Mouse (Mus musculus): ENCODE data around the gene Gspt1. TPM values are rescaled to one million over a fixed set of nuclear protein-coding genes. Genes with fewer than 3 reads are reported as not detected.

Gene Gspt1
- 23.9 TPM for polyA plus RNA-seq (2017; shearing (Covaris generic))

DNA sequence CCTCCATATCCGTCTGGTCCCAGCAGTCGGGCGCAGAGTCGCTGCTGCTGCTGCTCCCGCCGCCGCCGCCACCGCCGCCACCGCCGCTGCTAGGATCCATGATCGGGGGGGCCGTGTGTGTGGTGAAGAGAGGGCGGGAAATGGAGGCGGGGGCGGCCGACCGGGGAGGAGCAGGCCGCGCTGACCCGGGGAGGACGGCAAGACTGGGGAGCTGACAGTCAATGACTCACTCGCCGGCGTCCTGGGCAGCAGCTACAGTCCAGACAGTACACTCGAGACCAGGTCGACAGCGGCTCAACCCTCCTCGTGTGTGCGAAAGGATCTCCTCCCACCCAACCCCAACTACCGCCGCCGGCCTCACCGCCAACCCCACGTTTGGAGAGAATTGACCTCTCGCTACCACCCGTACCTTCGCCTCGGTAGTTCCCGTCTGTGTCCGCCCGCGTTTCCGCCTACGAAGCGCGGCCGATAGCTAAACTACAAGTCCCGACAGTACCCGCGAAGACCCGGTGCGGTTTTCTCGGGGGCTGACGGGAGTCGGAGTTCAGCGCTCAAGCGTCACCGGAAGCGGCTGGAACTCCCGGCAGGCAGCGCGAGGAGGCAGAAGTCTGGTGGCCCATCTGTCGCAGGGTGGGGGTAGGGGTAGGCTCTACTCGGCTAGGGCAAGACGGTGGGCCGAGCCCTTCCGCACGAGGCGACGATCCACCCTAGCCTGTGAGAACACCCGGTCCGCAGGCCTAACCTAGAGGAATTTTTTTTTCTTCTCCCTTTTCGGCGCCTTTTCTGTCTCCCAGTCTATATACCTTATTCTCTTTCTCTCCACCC is at the start of gene Gspt1:
Gene Gspt1 (minus strand): TSS at position 428 of the 825 bp plus-strand sequence.

DNA sequence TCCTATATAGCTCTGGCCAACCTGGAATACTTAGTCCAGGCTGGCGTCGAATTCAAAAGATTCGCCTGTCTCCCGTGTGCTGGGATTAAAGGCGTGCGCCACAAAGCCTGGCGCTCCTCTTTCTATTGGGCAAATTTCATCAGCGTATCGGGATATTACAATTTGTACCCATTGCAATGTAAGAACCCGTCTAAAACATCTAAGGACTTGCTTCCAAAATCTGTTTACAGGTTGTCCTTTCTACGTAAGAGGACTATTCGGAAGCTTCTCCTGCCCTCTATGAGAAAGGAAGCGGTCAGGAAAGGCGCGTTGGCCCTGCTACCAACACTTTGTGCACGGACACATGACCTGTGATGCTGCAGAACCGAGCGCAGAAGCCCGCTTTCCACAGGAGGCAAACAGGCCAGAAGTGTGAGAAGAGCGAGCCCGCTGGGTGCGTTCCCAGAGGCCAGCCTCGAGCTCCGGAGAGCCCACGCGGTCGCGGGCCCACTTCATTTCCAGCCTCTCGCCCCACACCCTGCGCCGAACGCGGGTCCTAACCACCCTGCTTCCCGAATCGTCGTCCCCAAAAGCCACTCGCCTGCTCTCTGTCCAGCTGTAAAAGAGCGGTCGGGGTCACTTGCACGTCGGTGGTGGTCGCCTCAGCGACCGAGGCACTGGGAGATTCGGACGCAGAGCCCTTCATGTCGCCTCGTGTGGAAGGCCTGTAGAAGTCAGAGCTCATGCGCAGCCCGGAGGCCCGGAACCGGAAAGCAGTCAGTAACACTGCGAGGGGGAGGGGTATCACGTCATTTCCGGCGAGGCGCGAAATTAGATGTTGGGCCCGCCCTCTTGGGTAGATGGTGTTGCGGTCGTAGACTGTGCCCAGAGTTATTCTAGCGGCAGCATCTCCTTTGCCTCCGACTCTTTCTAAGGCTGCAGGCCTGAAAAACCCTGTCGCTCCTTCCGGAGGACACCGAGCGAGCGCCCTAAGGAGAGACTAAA is 51.3 kb downstream of the Gspt1 start, which contains the start of gene Rsl1d1:
Gene Rsl1d1 (minus strand): TSS at position 761 of the 984 bp plus-strand sequence.

DNA sequence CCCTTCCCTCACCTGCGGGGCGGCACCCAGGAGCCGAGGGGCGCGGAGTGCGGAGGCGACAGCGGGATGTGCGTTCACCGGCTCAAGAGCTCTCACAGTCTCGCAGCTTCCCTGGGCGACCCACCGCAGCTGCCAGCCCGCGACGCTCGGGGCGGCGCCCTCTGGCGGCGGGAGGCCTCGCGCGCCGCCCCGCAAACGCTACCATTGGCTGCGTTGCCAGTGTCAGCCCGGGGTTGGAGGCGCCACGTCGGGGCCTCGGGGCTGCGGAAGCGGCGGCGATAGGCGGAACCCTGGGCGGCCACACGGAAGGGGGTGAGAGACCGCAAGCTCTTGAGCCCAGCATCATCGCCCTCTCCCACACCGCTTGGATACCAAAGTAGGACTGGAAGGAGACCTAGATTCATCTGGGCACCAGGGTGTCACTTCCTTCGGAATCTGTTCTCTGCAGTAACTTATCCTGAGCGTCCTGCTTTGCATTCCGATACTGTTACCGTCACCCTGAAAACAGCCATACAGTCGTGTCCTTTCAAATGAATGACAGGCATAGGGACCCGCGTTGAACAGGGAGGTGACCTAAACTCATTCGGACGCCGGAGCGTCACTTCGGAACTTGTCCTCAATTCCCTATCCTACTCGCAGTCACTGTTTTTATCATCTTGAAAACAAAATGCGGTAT is 77.8 kb downstream of the Gspt1 start, which contains the start of gene Zc3h7a:
Gene Zc3h7a (minus strand): TSS at position 186 of the 676 bp plus-strand sequence.

Other genes with a start within 250 kb of the Gspt1 start
- gene Snn, start 193.4 kb downstream of the Gspt1 start, polyA plus RNA-seq (2017; shearing (Covaris generic)) = 1.2 TPM
- 34.0 TPM for gene Litaf, start 188.2 kb downstream of the Gspt1 start, polyA plus RNA-seq (2017; shearing (Covaris generic))
- gene Txndc11, start 119.7 kb downstream of the Gspt1 start, polyA plus RNA-seq (2017; shearing (Covaris generic)) = 9.1 TPM
- gene Zc3h7a, start 77.9 kb downstream of the Gspt1 start, polyA plus RNA-seq (2017; shearing (Covaris generic)) = 404 TPM
- 172 TPM for gene Rsl1d1, start 51.0 kb downstream of the Gspt1 start, polyA plus RNA-seq (2017; shearing (Covaris generic))
- gene Tnfrsf17, start 59.5 kb upstream of the Gspt1 start, polyA plus RNA-seq (2017; shearing (Covaris generic)) = not detected
- 15.9 TPM for gene Snx29, start 68.6 kb upstream of the Gspt1 start, polyA plus RNA-seq (2017; shearing (Covaris generic))